Mouse (Mus musculus): ENCODE data around the gene Slmap. TPM values are rescaled to one million over a fixed set of nuclear protein-coding genes. Genes with fewer than 3 reads are reported as not detected.
A peak's percentile ranks its signal among the peaks of the same experiment; 100 is the strongest.

The Slmap gene
- polyA plus RNA-seq, 1 experiment from 2014 or later: 20.2 TPM

GRCm38 (mm10) chr14:26495021-26495420 lies 39.7 kb downstream of the Slmap start:
- Histone ChIP-seq H3K9me3 (replicated peaks) (no peaks in the 10 kb centered on the region), H3K9ac (no peak overlapping the region), H3K27me3 (replicated peaks) (no peaks in the 10 kb centered on the region), H3K27ac (no peak overlapping the region), H3K4me3 (no peak overlapping the region), H3K4me1 (peaks cover 5% of the 10 kb centered on the region; the same call in 1 of the 2 replicates), H3K4me2 (no peak overlapping the region), H3K36me3 (0 out of 2 replicates have a peak, but pooled peaks cover 3% of the 10 kb centered on the region)
- WGBS (ENCODE audit: insufficient replicate concordance): 84% methylated on average over 1 of the region's 1 CpGs
- no peak for ATAC-seq

- no peak overlapping the region for H3K9ac ChIP-seq
- ATAC-seq: peak; percentile 62; the same call in 1 of the 2 replicates
- H3K4me1 ChIP-seq: peaks cover 11% of the 10 kb centered on the region; the same call in 1 of the 2 replicates
- H3K4me3 ChIP-seq: no peak overlapping the region
- no peak overlapping the region for H3K4me2 ChIP-seq
- WGBS (ENCODE audit: insufficient replicate concordance): 24% methylated on average over 2 of the region's 2 CpGs
- no peak overlapping the region for H3K27ac ChIP-seq
- no peaks in the 10 kb centered on the region for H3K9me3 ChIP-seq (replicated peaks)
- H3K36me3 ChIP-seq: no peaks in the 10 kb centered on the region
- no peaks in the 10 kb centered on the region for H3K27me3 ChIP-seq (replicated peaks)
Measured at GRCm38 (mm10) chr14:26491150-26491549, 43.6 kb downstream of the Slmap start.

GRCm38 (mm10) chr14:26488329-26489020 lies 46.3 kb downstream of the Slmap start:
- Histone ChIP-seq H3K36me3 (no peaks in the 10 kb centered on the region), H3K9me3 (replicated peaks) (no peaks in the 10 kb centered on the region), H3K9ac (no peak overlapping the region), H3K4me3 (no peak overlapping the region), H3K27me3 (replicated peaks) (no peaks in the 10 kb centered on the region), H3K4me1 (peaks cover 11% of the 10 kb centered on the region; the same call in 1 of the 2 replicates), H3K27ac (no peak overlapping the region), H3K4me2 (no peak overlapping the region)
- 0 out of 2 replicates have a peak, but pooled peaks have one; percentile 21 for ATAC-seq
- 80% methylated on average over 9 of the region's 9 CpGs for WGBS (ENCODE audit: insufficient replicate concordance)

GRCm38 (mm10) chr14:26486416-26487198 lies 48.1 kb downstream of the Slmap start:
- H3K27me3 ChIP-seq (replicated peaks): no peaks in the 10 kb centered on the region
- no peaks in the 10 kb centered on the region for H3K36me3 ChIP-seq
- no peak overlapping the region for H3K4me2 ChIP-seq
- no peak overlapping the region for H3K4me3 ChIP-seq
- H3K4me1 ChIP-seq: peaks cover 11% of the 10 kb centered on the region; the same call in 1 of the 2 replicates
- WGBS (ENCODE audit: insufficient replicate concordance): 49% methylated on average over 8 of the region's 8 CpGs
- H3K27ac ChIP-seq: no peak overlapping the region
- ATAC-seq: no peak
- H3K9ac ChIP-seq: no peak overlapping the region
- no peaks in the 10 kb centered on the region for H3K9me3 ChIP-seq (replicated peaks)

GRCm38 (mm10) chr14:26481457-26481856 lies 53.3 kb downstream of the Slmap start:
- no peak overlapping the region for H3K9ac ChIP-seq

GRCm38 (mm10) chr14:26477738-26478137 lies 57.0 kb downstream of the Slmap start:
- H3K4me2 ChIP-seq: no peak overlapping the region
- 85% methylated on average over 5 of the region's 5 CpGs for WGBS (ENCODE audit: insufficient replicate concordance)
- no peaks in the 10 kb centered on the region for H3K9me3 ChIP-seq (replicated peaks)
- peaks cover 18% of the 10 kb centered on the region; the same call in 1 of the 2 replicates for H3K36me3 ChIP-seq
- H3K4me1 ChIP-seq: peaks cover 4% of the 10 kb centered on the region; the same call in 1 of the 2 replicates
- H3K27me3 ChIP-seq (replicated peaks): no peaks in the 10 kb centered on the region
- H3K27ac ChIP-seq: no peak overlapping the region
- no peak overlapping the region for H3K4me3 ChIP-seq
- no peak for ATAC-seq
- no peak overlapping the region for H3K9ac ChIP-seq

More at GRCm38 (mm10) chr14:26481457-26481856, 53.3 kb downstream of the Slmap start:
- peaks cover 18% of the 10 kb centered on the region; the same call in 1 of the 2 replicates for H3K36me3 ChIP-seq
- ATAC-seq: no peak
- H3K4me2 ChIP-seq: no peak overlapping the region
- H3K27me3 ChIP-seq (replicated peaks): no peaks in the 10 kb centered on the region
- peaks cover 4% of the 10 kb centered on the region; the same call in 1 of the 2 replicates for H3K4me1 ChIP-seq
- no peak overlapping the region for H3K27ac ChIP-seq
- H3K4me3 ChIP-seq: no peak overlapping the region
- 81% methylated on average over 1 of the region's 1 CpGs for WGBS (ENCODE audit: insufficient replicate concordance)
- H3K9me3 ChIP-seq (replicated peaks): no peaks in the 10 kb centered on the region

GRCm38 (mm10) chr14:26476391-26476790 lies 58.3 kb downstream of the Slmap start:
- Histone ChIP-seq H3K36me3 (peaks cover 18% of the 10 kb centered on the region; the same call in 1 of the 2 replicates), H3K9ac (no peak overlapping the region), H3K4me1 (peaks cover 2% of the 10 kb centered on the region; the same call in 1 of the 2 replicates), H3K27ac (no peak overlapping the region), H3K4me3 (no peak overlapping the region), H3K4me2 (no peak overlapping the region), H3K9me3 (replicated peaks) (no peaks in the 10 kb centered on the region), H3K27me3 (replicated peaks) (no peaks in the 10 kb centered on the region)
- 57% methylated on average over 2 of the region's 2 CpGs for WGBS (ENCODE audit: insufficient replicate concordance)
- no peak for ATAC-seq

- no peak for ATAC-seq
- no peaks in the 10 kb centered on the region for H3K9me3 ChIP-seq (replicated peaks)
- WGBS (ENCODE audit: insufficient replicate concordance): 93% methylated on average over 4 of the region's 4 CpGs
- no peak overlapping the region for H3K27ac ChIP-seq
- no peak overlapping the region for H3K9ac ChIP-seq
- H3K36me3 ChIP-seq: peaks cover 6% of the 10 kb centered on the region
- H3K4me2 ChIP-seq: no peak overlapping the region
- H3K4me3 ChIP-seq: no peak overlapping the region
- H3K27me3 ChIP-seq (replicated peaks): no peaks in the 10 kb centered on the region
- H3K4me1 ChIP-seq: peaks cover 6% of the 10 kb centered on the region; the same call in 1 of the 2 replicates
Measured at GRCm38 (mm10) chr14:26467974-26468373, 66.8 kb downstream of the Slmap start.

- Histone ChIP-seq H3K4me1 (peaks cover 6% of the 10 kb centered on the region; the same call in 1 of the 2 replicates), H3K4me2 (no peak overlapping the region), H3K27me3 (replicated peaks) (no peaks in the 10 kb centered on the region), H3K9ac (no peak overlapping the region), H3K4me3 (no peak overlapping the region), H3K36me3 (peaks cover 17% of the 10 kb centered on the region), H3K9me3 (replicated peaks) (no peaks in the 10 kb centered on the region), H3K27ac (no peak overlapping the region)
- WGBS (ENCODE audit: insufficient replicate concordance): 65% methylated on average over 5 of the region's 5 CpGs
- ATAC-seq: no peak
Measured at GRCm38 (mm10) chr14:26466544-26467125, 68.1 kb downstream of the Slmap start.

- H3K9me3 ChIP-seq (replicated peaks): no peaks in the 10 kb centered on the region
- no peak for ATAC-seq
- H3K4me1 ChIP-seq: peaks cover 3% of the 10 kb centered on the region; the same call in 1 of the 2 replicates
- no peak overlapping the region for H3K9ac ChIP-seq
- peaks cover 25% of the 10 kb centered on the region for H3K36me3 ChIP-seq
- H3K27me3 ChIP-seq (replicated peaks): no peaks in the 10 kb centered on the region
- H3K4me3 ChIP-seq: no peak overlapping the region
- H3K4me2 ChIP-seq: no peak overlapping the region
- 79% methylated on average over 6 of the region's 6 CpGs for WGBS (ENCODE audit: insufficient replicate concordance)
- no peak overlapping the region for H3K27ac ChIP-seq
Measured at GRCm38 (mm10) chr14:26465898-26466297, 68.8 kb downstream of the Slmap start.

GRCm38 (mm10) chr14:26459516-26459915 lies 75.2 kb downstream of the Slmap start:
- H3K4me1 ChIP-seq: peaks cover 13% of the 10 kb centered on the region; the same call in 1 of the 2 replicates
- no peaks in the 10 kb centered on the region for H3K27me3 ChIP-seq (replicated peaks)
- no peak overlapping the region for H3K9ac ChIP-seq
- H3K4me2 ChIP-seq: no peak overlapping the region
- no peaks in the 10 kb centered on the region for H3K9me3 ChIP-seq (replicated peaks)
- H3K36me3 ChIP-seq: peaks cover 62% of the 10 kb centered on the region
- no peak overlapping the region for H3K4me3 ChIP-seq
- ATAC-seq: no peak
- H3K27ac ChIP-seq: no peak overlapping the region
